Mouse (Mus musculus): ENCODE results near the gene Nrp1.
A peak's percentile ranks its signal among the peaks of the same experiment; 100 is the strongest.

Gene Nrp1

DNA sequence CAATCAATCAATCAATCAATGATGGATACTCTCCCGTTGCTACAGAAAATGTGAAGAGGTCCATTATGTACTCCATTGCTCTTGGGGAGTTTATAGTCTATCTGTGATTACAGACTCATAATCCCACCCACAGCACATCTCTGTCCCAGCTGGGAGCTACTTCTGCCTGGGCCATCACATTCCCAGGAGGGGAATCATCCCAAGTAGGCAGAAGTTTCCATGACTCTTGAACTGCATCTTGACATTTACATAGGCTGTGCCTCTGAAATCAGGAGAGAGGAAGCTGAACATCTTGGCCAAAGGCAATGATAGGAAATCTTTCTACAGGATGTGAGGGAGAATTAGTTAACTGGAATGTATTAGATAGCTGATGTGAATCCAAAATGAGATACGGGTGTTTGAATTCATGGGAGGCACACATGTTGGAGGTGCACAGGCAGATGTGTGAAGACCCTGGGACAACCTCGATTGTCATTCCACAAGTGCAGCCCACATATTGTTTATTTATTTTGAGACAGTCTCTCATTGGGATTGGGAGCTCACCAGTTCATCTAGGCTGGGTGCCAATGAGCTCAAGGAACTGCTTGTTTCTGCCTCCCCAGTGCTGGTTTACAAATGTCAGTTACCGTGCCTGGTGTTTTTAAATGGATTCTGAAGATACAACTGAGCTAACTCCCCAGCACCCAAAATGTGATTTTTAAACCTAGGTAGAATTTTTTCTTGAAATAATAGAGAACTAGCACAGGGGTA is 108.5 kb downstream of the Nrp1 start:
- no peak for DNase-seq (ENCODE audit: low spot score in 2 of 2)

DNA sequence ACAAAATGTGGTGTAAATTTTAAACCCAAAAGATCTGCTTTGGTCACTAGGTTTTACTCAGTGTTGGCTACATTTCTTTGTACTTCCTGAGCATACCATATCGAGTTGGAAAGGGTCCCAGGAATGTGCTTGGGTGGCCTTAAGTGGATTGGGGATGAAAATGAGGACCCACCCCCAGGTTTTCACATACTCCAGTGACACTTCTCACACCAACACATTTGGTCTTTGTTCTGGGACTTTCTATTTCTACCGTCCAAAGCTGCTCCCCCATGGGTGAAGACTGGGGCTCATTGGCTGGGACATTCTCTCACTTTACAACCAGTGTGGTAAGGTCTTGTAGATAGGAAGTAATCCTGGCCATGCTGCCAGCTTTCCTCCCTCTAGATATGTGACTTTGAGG is 111.7 kb downstream of the Nrp1 start:
- no peak for DNase-seq (ENCODE audit: low spot score in 2 of 2)

DNA sequence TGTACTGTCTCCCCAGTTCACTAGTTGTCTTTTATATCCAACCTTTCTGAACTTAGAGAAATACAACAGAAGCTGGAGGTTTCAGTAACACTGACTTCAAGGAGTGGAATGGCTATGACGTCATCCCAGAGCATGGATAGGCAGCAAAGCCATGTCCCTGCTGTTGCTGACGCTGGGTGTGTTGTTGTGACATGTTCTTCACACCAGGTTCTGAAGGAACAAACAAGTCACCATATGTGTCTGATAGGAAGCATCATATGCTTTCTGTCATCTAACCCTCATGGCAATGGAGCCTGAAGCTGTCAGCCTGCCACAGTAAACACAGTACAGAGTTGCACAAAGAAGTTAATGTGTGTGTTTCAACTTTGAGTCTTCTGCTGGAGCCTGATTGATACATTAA is 112.8 kb downstream of the Nrp1 start:
- DNase-seq (ENCODE audit: low spot score in 2 of 2), result no peak

DNA sequence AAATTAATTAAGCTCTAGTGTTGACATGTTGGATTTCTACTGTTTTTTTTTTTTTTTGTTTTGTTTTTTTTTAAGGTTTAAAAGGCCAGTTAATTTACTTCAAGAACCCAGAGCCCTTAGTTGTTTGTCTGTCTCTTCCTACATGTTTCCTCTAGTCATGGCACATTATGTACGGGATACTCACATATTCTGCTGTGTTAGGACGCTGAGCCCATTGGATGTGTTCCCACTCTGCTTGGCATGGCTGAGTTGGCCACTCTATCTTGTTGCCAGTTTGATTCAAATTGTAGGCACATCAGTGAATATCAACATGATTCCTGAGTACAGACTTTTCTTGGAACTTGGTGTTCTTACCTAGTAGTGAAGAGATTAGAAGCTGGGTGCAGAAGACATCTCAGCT is 114.5 kb downstream of the Nrp1 start:
- no peak for DNase-seq (ENCODE audit: low spot score in 2 of 2)

DNA sequence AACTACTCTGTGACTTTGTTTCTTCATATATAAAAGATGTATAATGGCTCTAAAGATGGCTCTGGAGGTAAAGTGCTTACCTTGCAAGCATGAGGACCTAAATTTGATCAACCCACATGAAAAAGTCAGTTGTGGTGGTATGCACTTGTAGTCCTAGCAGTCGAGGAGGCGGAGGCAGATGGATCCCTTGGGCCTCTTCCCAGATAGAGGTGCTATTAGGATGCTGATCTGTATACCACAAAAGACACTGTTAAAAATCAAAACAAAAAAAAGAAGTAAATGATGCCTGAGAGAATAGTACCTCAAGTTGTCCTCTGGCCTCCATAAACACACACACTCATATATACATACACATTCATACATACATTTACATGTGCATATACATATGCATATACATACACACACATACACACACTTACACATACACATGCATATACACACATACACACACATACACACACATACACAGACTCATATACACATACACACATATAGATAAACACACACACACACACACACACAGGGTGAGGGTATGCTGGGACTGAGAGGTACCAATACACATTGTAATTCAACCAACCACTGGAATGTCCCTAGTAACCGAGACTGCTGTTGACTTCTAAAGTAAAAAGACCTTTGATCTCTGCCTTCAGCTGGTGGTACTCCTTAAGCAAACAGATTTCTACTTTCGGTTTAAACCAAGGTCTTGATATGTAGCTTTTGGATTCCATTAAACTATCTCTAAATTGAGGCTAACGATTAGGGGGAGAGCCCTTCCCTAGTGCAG is 115.2 kb downstream of the Nrp1 start:
- DNase-seq (ENCODE audit: low spot score in 2 of 2), result no peak

DNA sequence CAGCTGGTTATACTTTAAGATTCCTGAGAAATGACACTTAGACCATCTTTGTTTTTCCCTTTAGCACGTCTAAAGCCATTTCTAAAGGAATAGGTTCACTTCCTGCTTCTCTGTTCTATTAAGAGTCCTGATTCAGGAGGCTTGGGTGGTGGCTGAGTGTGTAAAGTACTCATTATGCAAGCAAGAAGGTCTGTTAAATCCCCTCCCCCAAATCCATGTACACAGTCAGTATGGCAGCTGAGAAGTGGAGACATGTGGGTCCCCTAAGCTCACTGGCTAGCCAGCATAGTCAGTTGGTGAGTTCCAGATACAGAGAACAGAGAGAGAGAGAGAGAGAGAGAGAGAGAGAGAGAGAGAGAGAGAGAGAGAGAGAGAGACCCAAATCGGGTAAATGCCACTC is 116.2 kb downstream of the Nrp1 start:
- DNase-seq (ENCODE audit: low spot score in 2 of 2), result no peak

DNA sequence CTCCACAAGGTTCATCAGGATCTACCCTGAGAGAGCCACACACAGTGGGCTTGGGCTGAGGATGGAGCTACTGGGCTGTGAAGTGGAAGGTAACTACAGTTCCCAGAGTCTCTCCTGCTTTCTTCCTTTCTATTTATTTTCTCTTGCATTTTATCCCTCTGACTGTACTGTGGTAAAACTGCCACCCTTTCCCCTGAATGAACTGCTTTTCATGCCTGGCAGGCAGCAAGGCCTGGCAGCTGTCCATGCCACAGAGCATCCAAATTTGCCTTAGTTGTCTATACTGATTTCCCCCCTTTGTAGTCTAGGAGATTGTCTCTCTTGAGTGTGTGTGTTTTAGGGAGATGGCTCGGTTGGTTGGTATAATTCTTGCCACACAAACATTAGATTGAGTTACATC is 117.8 kb downstream of the Nrp1 start:
- DNase-seq (ENCODE audit: low spot score in 2 of 2), result no peak

DNA sequence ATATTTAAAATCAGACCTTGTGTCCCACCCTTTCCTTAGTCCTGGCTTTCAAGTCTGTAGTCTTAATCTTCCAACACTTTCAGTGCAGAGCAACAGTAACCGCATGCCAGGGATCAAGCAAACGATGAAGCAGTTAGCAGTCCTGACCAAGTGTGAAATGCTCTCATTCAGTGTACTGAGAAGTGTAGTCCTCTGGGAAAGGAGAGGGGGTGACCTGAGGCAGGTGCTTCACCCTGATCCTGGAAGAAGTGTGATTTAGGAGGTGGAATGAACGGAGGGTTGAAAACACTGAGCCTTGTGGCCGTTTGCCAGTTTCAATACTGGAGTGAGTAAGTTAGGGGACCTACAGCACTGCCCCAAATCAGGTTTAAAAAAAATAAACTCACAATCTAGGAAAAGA is 119.6 kb downstream of the Nrp1 start:
- no peak for DNase-seq (ENCODE audit: low spot score in 2 of 2)

DNA sequence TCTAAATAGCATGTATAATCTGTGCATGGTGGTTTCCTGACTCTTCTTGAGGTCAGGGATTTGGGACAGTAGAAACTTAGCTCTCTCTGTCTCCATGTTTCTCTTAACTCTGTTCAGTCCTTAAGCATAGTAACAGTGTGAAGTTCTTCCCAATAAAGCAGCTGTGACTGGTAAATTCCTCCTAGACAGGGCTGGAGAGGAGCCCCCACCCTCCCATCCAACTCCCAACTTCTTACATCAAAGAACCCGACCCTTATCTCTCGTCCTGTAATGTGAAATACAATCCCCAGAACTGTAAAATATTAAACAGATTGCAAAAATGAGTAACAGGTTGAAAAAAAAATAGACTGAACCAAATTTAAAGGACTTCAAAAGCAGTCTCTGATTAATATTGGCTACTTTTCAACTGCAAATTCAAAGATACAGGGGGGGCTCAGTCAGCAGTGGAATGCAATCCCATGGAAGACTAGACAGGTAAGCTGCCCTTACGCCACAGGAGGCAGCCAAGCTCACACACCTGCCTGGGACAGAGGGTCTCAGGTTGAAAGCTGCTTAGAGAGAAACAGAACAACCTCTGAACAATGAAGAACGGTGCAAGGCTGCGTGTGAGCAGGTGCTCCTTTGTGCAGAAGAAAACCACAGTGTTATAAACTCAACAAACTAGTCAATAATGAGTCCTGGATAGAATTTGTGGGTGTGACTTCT is 121.1 kb downstream of the Nrp1 start:
- DNase-seq (ENCODE audit: low spot score in 2 of 2), result no peak

DNA sequence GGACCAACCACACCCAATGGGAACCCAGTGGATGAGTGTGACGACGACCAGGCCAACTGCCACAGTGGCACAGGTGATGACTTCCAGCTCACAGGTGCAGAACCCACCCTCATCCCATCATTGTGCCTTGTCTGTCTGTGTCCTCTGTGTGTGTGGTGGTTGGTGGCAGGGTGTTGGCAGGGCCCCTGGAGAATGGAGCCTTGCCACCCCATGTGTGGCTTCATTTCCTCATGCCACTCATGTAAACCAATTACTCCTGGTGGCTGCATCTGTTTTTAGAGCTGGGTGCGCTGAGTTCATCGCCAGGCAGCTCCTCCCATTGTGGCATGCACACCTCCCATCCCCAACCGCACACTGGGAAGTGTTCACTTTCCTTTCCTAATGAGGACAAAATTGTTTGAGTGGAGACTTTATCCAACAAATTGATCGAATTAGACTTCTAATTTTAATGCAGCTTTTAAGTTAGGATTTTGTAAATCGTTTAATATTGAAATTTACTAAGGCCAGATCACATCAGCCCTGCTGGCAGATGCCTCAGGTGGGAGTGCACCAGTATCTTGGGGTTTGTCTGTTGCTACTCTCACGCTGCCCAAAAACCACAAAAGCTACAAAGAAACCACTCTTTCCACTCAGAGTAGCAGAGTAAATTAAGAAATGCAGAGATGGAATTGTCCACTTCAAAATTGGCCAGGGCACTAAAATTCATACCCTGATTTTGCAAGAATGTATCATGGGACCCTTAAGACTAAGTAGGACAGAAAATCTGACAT is 122.7 kb downstream of the Nrp1 start:
- DNase-seq (ENCODE audit: low spot score in 2 of 2), result no peak

DNA sequence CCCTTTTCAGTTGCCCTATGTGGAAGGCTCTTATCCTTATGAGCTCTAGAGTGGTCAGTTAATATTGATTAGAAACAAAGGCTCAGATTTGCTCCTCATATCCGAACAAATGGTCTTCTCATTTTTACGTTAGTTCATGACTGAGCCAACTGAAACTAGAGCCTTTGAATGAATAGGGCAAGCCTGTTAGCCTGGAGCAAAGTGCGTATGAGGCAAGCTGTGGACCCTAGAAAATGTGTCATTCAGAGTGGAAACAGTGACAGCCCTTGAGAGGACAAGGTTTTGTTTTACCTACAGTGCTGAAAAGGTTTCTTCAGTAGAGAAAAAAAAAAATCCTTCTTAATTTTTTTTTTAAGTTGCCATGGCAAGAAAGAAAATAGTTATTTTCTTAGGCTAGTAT is 124.9 kb downstream of the Nrp1 start:
- no peak for DNase-seq (ENCODE audit: low spot score in 2 of 2)

DNA sequence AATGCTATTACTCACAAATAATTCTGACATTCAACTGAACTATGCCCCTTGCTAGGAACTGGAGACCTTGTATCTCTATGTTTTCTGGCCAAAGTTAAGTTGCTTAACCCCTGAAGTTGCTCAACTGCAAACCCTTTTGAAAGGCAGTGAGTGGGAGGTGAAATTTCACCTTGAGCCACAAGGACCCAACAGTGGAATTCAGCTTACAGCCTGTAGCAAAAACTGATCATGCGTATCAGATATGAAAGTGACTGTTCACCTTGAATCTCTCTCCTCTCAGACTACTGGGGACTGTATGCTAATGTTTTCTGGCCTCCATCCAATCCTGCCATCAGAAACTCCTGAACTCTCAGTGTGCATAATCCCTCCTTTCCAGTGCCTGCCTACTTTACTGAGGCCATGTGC is 126.3 kb downstream of the Nrp1 start:
- no peak for DNase-seq (ENCODE audit: low spot score in 2 of 2)

DNA sequence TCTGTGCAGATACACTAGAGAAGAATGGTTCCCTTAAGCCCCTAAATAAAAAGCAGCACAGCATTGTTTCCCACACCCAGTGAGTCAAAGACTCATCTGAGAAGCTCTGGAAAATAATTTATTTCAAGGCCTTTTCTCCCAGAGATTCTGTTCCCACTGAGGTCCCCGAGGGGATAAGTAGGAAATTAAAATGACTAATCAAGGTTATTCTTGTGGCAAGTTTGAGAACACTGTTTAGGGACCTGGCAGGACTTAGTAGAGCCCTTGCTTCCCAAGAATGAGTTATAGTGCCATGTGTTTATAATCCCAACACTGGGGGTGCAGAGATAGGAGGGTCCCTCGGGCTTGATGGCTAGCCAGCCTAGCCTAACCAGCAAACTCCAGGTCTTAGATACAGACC is 127.6 kb downstream of the Nrp1 start:
- no peak for DNase-seq (ENCODE audit: low spot score in 2 of 2)

DNA sequence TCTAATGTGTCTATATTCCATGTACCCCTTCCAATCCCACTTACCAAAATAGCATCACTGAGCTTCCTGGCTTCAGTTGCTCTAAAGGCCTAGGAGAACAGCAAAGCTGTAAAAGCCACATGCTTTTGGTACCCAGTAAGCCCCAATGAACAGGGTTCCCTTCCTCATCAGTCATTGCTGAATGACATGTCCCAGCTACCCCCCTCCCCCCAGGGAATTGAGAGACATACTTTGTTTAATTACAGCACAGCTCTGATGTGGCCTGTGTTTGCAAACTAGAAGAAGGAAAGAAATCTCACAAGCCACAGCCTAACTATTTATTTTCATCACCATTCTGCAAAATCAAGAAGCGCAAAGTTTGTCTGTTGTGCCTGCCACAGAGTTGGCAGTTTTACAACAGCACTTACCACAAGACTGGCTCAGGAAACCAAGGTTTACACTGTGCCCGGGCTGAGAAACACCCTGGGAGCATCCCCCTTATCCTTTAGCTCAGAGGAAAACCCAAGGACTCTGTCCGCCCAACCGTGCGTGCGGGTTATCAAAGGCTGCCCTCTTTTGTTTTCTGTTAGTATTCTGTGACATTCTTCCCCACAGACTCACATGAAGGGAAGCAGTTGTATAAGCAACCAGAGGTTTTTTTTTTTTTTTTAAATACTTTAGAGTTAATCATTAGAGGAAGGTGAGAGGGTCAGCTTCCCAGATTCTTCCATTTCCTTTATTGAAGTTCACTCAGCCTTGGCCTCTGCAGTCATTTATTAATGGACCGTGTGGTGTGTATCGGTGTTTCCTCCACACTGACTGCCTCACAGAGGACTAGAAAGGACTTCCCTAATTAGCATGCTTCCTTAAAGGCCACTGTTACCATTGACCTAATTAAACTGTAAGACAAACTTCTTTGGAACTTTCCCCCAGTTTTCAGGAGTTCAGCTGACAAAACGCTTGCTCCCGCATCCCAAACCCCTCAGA is 129.8 kb downstream of the Nrp1 start:
- no peak for DNase-seq (ENCODE audit: low spot score in 2 of 2)

DNA sequence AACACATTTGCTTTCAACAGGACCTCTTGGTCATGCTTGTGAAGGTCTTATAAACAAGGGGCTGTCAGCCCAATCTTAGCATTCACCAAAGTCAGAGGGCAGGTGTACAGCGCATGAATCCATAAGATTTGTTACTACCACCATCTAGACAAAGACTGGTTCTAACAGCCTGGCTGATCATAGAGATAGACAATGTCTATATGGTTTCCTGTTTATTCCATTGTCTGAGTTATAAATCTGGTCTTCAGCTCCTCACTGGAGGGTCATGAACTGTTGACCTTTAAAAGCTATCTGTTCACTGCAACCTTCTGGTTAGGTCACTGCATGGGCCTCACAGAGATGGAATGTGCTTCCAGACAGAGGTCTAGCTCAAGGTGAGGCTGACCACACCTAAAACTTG is 130.9 kb downstream of the Nrp1 start:
- no peak for DNase-seq (ENCODE audit: low spot score in 2 of 2)

DNA sequence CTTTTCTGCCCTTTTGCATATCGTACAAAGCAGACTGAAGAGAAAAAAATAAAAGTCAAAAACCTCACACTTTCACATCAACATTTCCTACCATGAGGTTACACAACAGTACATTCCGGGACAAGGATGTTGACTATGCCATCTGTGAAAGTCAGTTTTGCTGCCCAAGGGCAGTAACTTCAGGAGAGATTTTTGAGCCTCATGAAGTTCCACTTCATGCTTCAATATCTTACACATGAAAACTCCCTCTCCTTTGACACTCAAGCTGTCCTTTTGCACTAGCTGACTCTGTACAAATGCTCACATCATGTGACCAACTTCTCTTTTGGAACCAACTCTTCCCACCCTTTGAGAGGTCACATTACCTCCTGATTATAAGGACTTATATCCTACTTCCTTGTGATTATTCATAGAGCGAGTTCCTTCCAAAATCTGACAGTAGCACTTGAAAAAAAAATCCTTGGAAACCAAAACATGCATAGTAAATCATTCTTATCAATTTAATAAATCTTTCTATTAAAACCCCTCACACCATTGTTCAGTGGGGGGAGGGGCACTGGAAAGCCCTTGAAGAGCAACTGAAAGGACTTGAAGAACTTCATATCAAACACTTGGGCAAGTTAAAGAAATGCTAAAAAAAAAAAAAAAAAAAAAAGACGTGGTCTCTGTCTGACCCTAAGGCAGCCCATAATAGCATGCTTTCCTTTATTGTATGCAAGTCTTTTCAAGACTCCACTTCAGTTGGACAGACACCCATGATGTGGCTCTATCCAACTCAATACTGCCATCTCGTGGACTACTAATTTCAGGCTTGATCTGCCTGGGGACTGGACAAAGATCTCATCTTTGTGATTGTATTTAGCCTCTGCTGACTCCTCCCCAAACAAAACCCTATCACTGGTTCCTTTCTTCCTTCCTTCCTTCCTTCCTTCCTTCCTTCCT is 133.0 kb downstream of the Nrp1 start:
- peak; percentile 31 to 40 for DNase-seq (ENCODE audit: low spot score in 2 of 2)

DNA sequence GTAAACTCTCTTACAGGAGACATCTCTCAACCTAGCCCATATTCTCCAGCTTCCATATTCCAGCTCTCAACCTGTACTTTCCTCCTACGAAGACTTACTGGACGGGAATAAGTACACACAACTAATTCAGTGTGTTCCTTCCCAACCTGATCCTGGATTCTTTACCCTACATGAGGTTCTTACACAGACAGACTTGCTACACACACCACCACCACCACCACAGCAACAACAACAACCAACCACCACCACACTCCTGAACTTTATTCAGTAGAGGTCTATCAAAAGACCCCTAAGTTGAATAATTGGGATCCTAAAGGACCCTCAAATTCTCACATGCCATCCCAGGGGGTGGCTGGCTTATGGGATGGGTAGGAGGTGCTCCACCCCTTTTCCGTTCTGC is 135.4 kb downstream of the Nrp1 start:
- DNase-seq (ENCODE audit: low spot score in 2 of 2), result no peak

DNA sequence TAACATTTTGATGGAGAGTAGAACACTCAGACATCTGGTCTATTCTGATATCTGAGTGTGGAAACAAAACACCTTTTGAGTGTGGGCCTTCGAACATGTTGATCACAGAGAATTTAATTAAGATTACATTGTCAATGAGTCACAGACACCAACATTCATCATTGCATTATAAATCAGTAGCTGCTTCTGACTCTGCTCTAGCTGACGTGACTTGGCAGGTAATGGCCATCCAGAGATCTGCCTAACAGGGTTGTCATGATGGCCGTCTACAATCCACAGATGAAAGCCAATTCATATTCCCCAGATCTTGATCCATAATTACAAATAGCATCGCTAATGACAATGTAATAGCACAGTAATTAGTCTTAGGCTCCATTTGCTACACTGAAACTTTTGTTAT is 140.4 kb downstream of the Nrp1 start:
- no peak for DNase-seq (ENCODE audit: low spot score in 2 of 2)

DNA sequence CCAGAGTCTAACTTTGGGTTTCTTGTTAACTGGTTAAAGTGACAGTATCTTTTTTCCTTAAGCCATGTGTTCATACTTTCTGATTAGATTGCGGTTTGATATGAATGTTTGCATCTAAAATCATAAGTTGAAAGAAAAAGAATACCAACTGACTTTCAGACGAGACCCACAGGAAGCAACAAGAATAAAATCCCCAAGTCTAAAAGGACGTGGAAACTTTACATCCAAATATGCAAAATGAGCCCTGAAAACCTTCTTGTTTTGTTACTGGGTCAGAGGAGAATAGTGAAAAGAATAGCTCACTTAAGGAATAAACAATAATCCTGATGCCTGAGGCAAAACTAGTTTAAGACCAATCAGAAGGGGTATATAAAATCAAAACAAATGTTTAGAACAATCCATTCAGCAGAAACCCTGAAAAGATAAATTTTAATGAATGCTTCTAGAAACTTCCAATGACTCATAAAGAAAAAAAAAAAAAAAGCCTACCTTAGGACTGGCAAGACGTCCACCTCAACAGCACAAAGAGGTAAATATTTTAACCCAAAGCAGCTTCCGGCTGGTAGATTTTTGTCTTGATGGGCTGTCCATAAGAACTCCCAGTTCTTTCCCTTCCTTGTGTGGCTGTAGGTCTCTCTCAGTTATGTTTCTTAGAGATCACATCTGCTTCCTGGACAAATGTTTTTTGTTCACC is 145.9 kb downstream of the Nrp1 start:
- DNase-seq (ENCODE audit: low spot score in 2 of 2), result no peak
